8 mouse cellular contexts compared by ENCODE assay signal in the genomic region with DNA sequence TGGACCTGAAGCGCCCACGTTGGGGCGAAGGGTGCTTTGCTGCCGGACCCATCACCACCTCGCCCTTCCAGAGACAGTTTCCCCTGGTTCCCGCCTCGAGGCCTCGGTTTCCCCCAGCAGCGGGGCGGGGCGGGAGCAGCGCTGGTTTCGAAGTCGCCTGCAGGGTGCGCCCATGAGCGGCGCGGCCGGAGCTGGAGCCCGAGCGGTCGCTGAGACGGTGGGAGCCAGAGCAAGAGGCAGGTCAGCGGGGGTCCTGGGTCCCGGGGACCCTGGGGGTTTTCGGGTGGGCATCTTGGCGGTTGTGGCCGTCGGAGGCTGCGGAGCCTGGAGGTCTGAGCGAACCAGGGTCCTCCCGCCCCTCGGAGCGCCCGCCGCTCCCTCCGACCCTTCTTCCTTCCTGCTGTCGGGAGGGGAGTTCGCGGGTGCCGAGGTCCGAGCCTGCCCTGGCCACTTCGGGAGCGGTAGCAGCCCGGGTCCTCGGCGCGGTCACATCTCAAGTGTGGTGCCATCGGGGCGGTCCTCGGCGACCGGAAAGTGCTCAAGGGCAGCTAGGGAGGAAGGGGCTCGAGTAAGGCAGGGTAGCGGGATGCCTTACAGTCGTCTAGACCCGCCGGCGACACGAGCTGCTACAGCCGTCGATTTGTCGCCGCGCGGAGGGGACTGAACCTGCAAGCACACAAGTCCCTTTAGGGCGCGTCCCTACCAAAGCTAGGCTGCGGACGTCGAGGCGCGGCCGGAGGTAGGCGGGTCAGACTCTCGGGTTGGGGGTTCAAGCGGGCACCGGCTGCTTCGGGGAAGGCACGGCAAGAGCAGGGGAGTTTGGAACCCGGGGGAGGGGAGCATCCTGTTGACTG. TPM values are rescaled to one million over a fixed set of nuclear protein-coding genes. Genes with fewer than 3 reads are reported as not detected.
DNase-seq lines count a peak whose midpoint lies in the region; ATAC-seq lines count a peak whose summit lies in the region.

No protein-coding gene starts in this region.

- H3K27ac ChIP-seq in hindbrain, embryonic 16.5 days (ENCODE audit: low read depth, low read length), result 0 out of 2 replicates have a peak overlapping the region, but pooled peaks have one; percentile 32
- 0 out of 2 replicates have a peak overlapping the region, but pooled peaks have one; percentile 20 for H3K27ac ChIP-seq in liver, embryonic 12.5 days
- no peak overlapping the region; the same call in 1 of the 2 replicates for H3K27ac ChIP-seq in stomach, embryonic 14.5 days (ENCODE audit: low read length)

- H3K9ac ChIP-seq in hindbrain, embryonic 16.5 days (ENCODE audit: low read depth, low read length), result peak overlapping the region; percentile 24
- H3K9ac ChIP-seq in liver, embryonic 12.5 days, result peak overlapping the region; percentile 58
- H3K9ac ChIP-seq in stomach, embryonic 14.5 days (replicated peaks; ENCODE audit: low read depth, low read length), result peak overlapping the region; percentile 42; the same call in 1 of the 2 replicates

- H3K9me3 ChIP-seq in hindbrain, embryonic 16.5 days (ENCODE audit: control insufficient read depth, low read length), result no peaks in the 10 kb centered on the region
- H3K9me3 ChIP-seq in liver, embryonic 12.5 days (replicated peaks), result no peaks in the 10 kb centered on the region
- no peaks in the 10 kb centered on the region for H3K9me3 ChIP-seq in stomach, embryonic 14.5 days (ENCODE audit: control insufficient read depth, low read depth, low read length)

- H3K4me3 ChIP-seq in hindbrain, embryonic 16.5 days (ENCODE audit: low read length), result peak overlapping the region; percentile 44
- H3K4me3 ChIP-seq in liver, embryonic 12.5 days, result peak overlapping the region; percentile 60
- peak overlapping the region; percentile 43 for H3K4me3 ChIP-seq in stomach, embryonic 14.5 days (ENCODE audit: low read depth, low read length)

- peak; percentile 77 for DNase-seq in kidney, adult 18-20 months
- no peak for DNase-seq in kidney, adult 11 months
- peak; percentile 81 for DNase-seq in cerebellum, postnatal 10 days
- peak; percentile 70 for DNase-seq in gastrocnemius, postnatal 14 days

- H3K27me3 ChIP-seq in hindbrain, embryonic 16.5 days (replicated peaks; ENCODE audit: control insufficient read depth, insufficient read depth, low read length), result peaks cover 13% of the 10 kb centered on the region
- H3K27me3 ChIP-seq in liver, embryonic 12.5 days (replicated peaks), result peaks cover 40% of the 10 kb centered on the region
- H3K27me3 ChIP-seq in stomach, embryonic 14.5 days (ENCODE audit: control insufficient read depth, insufficient read depth, low read length), result peaks cover 7% of the 10 kb centered on the region; the same call in 1 of the 2 replicates

- H3K4me1 ChIP-seq in hindbrain, embryonic 16.5 days (ENCODE audit: control insufficient read depth, insufficient read depth, low read depth, low read length), result peaks cover 11% of the 10 kb centered on the region; the same call in 1 of the 2 replicates
- H3K4me1 ChIP-seq in liver, embryonic 12.5 days, result peaks cover 51% of the 10 kb centered on the region
- H3K4me1 ChIP-seq in stomach, embryonic 14.5 days (ENCODE audit: control insufficient read depth, insufficient read depth, low read length), result peaks cover 13% of the 10 kb centered on the region; the same call in 1 of the 2 replicates

- intact Hi-C loops in gastrocnemius, postnatal 14 days (cut with DNase I; ENCODE audit: low total_unique reads), result loop anchor here (5.0 kb wide), 2 partner anchors 120 to 170 kb away; no protein-coding TSS in a partner anchor

- peak overlapping the region; percentile 59 for H3K4me2 ChIP-seq in hindbrain, embryonic 16.5 days (ENCODE audit: low read length)
- peak overlapping the region; percentile 75 for H3K4me2 ChIP-seq in liver, embryonic 12.5 days
- H3K4me2 ChIP-seq in stomach, embryonic 14.5 days (replicated peaks; ENCODE audit: low read depth, low read length), result peak overlapping the region; percentile 78

- ATAC-seq in hindbrain, embryonic 16.5 days, result peak; percentile 51
- ATAC-seq in liver, embryonic 12.5 days, result peak; percentile 40; the same call in 1 of the 2 replicates
- ATAC-seq in monocyte, adult 5-6 weeks (replicated peaks; ENCODE audit: insufficient number of reproducible peaks, low FRiP score, low TSS enrichment, poor library complexity, severe bottlenecking), result 0 out of 2 replicates have a peak, but pooled peaks have one; percentile 14
- peak; percentile 60; the same call in 1 of the 2 replicates for ATAC-seq in stomach, embryonic 14.5 days (ENCODE audit: insufficient number of reproducible peaks, insufficient read depth, low FRiP score, low read depth)

- WGBS in hindbrain, embryonic 16.5 days, result 2% methylated on average over 61 of the region's 81 CpGs
- WGBS in liver, embryonic 12.5 days (ENCODE audit: insufficient replicate concordance), result under 1% methylated on average over 79 of the region's 81 CpGs
- WGBS in stomach, embryonic 14.5 days, result 2% methylated on average over 80 of the region's 81 CpGs

- H3K36me3 ChIP-seq in hindbrain, embryonic 16.5 days (ENCODE audit: control insufficient read depth, insufficient read depth, low read length), result peaks cover 2% of the 10 kb centered on the region; the same call in 1 of the 2 replicates
- H3K36me3 ChIP-seq in liver, embryonic 12.5 days, result no peaks in the 10 kb centered on the region
- peaks cover 5% of the 10 kb centered on the region; the same call in 1 of the 2 replicates for H3K36me3 ChIP-seq in stomach, embryonic 14.5 days (ENCODE audit: control insufficient read depth, insufficient read depth, low read length)

RNA-seq across cellular contexts. Expression of a gene that starts 0.5 kb away (rescaled TPM):
- 1 to 10 TPM; 2.7 to 2.9 TPM for total RNA-seq in gastrocnemius, postnatal 14 days (2021)
- polyA plus RNA-seq in hindbrain, embryonic 16.5 days (2015; fragmentation: Nextera tagmentation; extraction: Ambion mirVana), result 3.6 and 4.6 TPM in 2 replicates
- 2.3 and 3.1 TPM in 2 replicates for polyA plus RNA-seq in liver, embryonic 12.5 days (2016; fragmentation: Nextera tagmentation; extraction: Ambion mirVana)
- 19.5 to 51.1 TPM (median 31.6 TPM) in 3 replicates for total RNA-seq in monocyte, adult 5-6 weeks (2017)
- 3.8 and 4.9 TPM in 2 replicates for polyA plus RNA-seq in stomach, embryonic 14.5 days (2014; fragmentation: Nextera tagmentation; extraction: Ambion mirVana)
